8 mouse cellular contexts compared by ENCODE assay signal in the genomic region with DNA sequence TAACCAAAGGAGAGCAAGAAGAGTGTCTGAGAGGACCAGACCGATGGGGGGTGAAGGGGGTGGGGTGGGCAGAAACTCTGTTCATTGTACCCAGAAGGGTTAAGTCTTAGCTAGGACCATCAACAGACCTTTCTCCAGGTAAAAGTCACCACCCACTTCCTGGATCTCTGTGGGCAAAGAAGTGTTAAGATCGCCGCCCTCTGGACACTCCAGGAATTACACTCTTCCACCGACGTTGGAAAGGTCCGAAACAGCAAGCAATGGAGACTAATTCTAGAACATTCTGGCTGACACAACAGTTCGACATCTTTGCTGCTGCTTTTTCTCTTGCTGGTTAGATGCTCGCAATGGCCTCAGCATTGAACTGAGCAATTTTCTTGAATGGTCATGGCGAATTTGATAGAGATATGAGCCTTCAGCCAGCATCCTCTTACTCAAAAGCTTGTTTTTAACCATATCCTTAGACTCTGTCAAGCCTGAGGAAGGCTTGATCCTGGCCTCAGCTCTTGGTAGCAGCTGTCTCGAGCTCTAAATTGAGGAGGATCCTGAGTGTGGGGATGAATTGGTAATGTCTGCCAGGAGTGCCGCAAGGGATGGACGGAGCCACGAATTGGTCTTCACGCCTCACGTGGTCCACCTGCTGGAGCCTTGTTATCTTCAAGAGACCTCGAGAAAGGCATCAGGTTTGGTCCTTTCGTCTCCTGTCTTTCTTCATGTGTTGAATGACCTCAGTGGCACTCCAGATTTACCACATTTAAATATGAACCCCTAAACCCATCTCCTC. TPM values are rescaled to one million over a fixed set of nuclear protein-coding genes. Genes with fewer than 3 reads are reported as not detected.
DNase-seq lines count a peak whose midpoint lies in the region; ATAC-seq and TF ChIP-seq lines count a peak whose summit lies in the region.

No protein-coding gene starts in this region.

- no peak overlapping the region for H3K27ac ChIP-seq in heart, postnatal 0 days (ENCODE audit: low read depth)
- H3K27ac ChIP-seq in heart, embryonic 10.5 days: no peak overlapping the region
- no peak overlapping the region for H3K27ac ChIP-seq in liver, embryonic 11.5 days (ENCODE audit: low read depth, low read length)
- no peak overlapping the region for H3K27ac ChIP-seq in spleen, adult 2 months (ENCODE audit: insufficient read depth, low read length)

- no peaks in the 10 kb centered on the region for H3K9me3 ChIP-seq in heart, postnatal 0 days (replicated peaks; ENCODE audit: control insufficient read depth, low read length)
- H3K9me3 ChIP-seq in heart, embryonic 10.5 days: no peaks in the 10 kb centered on the region
- H3K9me3 ChIP-seq in liver, embryonic 11.5 days (ENCODE audit: control insufficient read depth, low read length): no peaks in the 10 kb centered on the region

- H3K4me2 ChIP-seq in heart, postnatal 0 days (ENCODE audit: low read depth, low read length): no peak overlapping the region
- H3K4me2 ChIP-seq in liver, embryonic 11.5 days: no peak overlapping the region

- no peak overlapping the region for H3K9ac ChIP-seq in heart, postnatal 0 days (replicated peaks; ENCODE audit: low read depth, low read length)
- no peak overlapping the region for H3K9ac ChIP-seq in liver, embryonic 11.5 days (ENCODE audit: low read depth, low read length)

- H3K27me3 ChIP-seq in heart, postnatal 0 days (ENCODE audit: control insufficient read depth, insufficient read depth, low read length): peaks cover 5% of the 10 kb centered on the region
- H3K27me3 ChIP-seq in heart, embryonic 10.5 days (ENCODE audit: insufficient read depth, poor library complexity, severe bottlenecking): 0 out of 2 replicates have a peak, but pooled peaks cover 7% of the 10 kb centered on the region
- H3K27me3 ChIP-seq in liver, embryonic 11.5 days (replicated peaks; ENCODE audit: control insufficient read depth, insufficient read depth, low read length): no peaks in the 10 kb centered on the region
- H3K27me3 ChIP-seq in spleen, adult 2 months (ENCODE audit: control insufficient read depth, insufficient read depth, low read length): no peaks in the 10 kb centered on the region

- 57% methylated on average over 17 of the region's 17 CpGs for WGBS in heart, postnatal 0 days
- WGBS in heart, embryonic 10.5 days: 54% methylated on average over 17 of the region's 17 CpGs
- WGBS in liver, embryonic 11.5 days: 48% methylated on average over 17 of the region's 17 CpGs
- 46% methylated on average over 17 of the region's 17 CpGs for WGBS in spleen, adult 2 months

- no peak for TF ChIP-seq EP300 in heart, postnatal 0 days (IDR thresholded peaks at IDR 0.05; ENCODE audit: low read depth)

- no peak for ATAC-seq in heart, postnatal 0 days (ENCODE audit: insufficient read depth, low read depth)
- peak; percentile 71; the same call in 1 of the 2 replicates for ATAC-seq in common myeloid progenitor, adult 5-6 weeks (replicated peaks; ENCODE audit: low read depth, poor library complexity, severe bottlenecking)
- no peak for ATAC-seq in liver, embryonic 11.5 days (replicated peaks; ENCODE audit: low FRiP score)

- H3K4me1 ChIP-seq in heart, postnatal 0 days (ENCODE audit: control insufficient read depth, insufficient read depth): peaks cover 4% of the 10 kb centered on the region; the same call in 1 of the 2 replicates
- H3K4me1 ChIP-seq in heart, embryonic 10.5 days: peaks cover 14% of the 10 kb centered on the region
- peaks cover 2% of the 10 kb centered on the region; the same call in 1 of the 2 replicates for H3K4me1 ChIP-seq in liver, embryonic 11.5 days (replicated peaks; ENCODE audit: control insufficient read depth, insufficient read depth, low read length)
- peaks cover 10% of the 10 kb centered on the region; the same call in 1 of the 2 replicates for H3K4me1 ChIP-seq in spleen, adult 2 months (ENCODE audit: control insufficient read depth, insufficient read depth, insufficient read length)

- H3K36me3 ChIP-seq in heart, postnatal 0 days (replicated peaks; ENCODE audit: control insufficient read depth, insufficient read depth, low read length): no peaks in the 10 kb centered on the region
- no peaks in the 10 kb centered on the region for H3K36me3 ChIP-seq in heart, embryonic 10.5 days
- H3K36me3 ChIP-seq in liver, embryonic 11.5 days (ENCODE audit: control insufficient read depth, insufficient read depth, low read length): no peaks in the 10 kb centered on the region
- no peaks in the 10 kb centered on the region for H3K36me3 ChIP-seq in spleen, adult 2 months (ENCODE audit: control insufficient read depth, insufficient read depth, low read length)

- H3K4me3 ChIP-seq in heart, postnatal 0 days (ENCODE audit: low read depth, low read length): no peak overlapping the region
- no peak overlapping the region for H3K4me3 ChIP-seq in heart, embryonic 10.5 days
- H3K4me3 ChIP-seq in liver, embryonic 11.5 days (ENCODE audit: low read depth, low read length): no peak overlapping the region
- H3K4me3 ChIP-seq in spleen, adult 2 months (ENCODE audit: extremely low read depth, insufficient read depth, insufficient read length): no peak overlapping the region

- DNase-seq in heart, postnatal 0 days (ENCODE audit: low spot score): no peak
- DNase-seq in heart, embryonic 10.5 days (ENCODE audit: low spot score): no peak
- DNase-seq in urinary bladder, adult 2 months (ENCODE audit: low spot score): peak; percentile 40
- DNase-seq in urinary bladder, adult 18-20 months (ENCODE audit: low spot score in 2 of 2): no peak
- DNase-seq in liver, embryonic 11.5 days (ENCODE audit: low spot score): peak; percentile 53
- peak; percentile 15 to 29 for DNase-seq in spleen, adult 2 months (ENCODE audit: low read depth in 1 of 2, low spot score in 2 of 2)
- no peak for DNase-seq in right cerebral cortex, postnatal 25 days

- TF ChIP-seq CTCF in heart, postnatal 0 days (IDR thresholded peaks at IDR 0.05; ENCODE audit: low read depth): peak; percentile 78
- TF ChIP-seq CTCF in spleen, adult 2 months (IDR thresholded peaks at IDR 0.05; ENCODE audit: extremely low read depth, insufficient read depth, insufficient read length, insufficient replicate concordance): peak; percentile 47; the same call in 1 of the 2 replicates

- TF ChIP-seq POLR2A in spleen, adult 2 months (IDR thresholded peaks at IDR 0.05; ENCODE audit: low read depth, low read length): no peak

RNA-seq across cellular contexts. Expression of a gene that starts 19.7 kb away (rescaled TPM):
- total RNA-seq in heart, postnatal 0 days (2014; rRNA removed; ENCODE audit: low replicate concordance): 1.9 and 2.4 TPM in 2 replicates
- polyA plus RNA-seq in heart, postnatal 0 days (2015; fragmentation: Nextera tagmentation; extraction: Ambion mirVana): 0.77 and 1.0 TPM in 2 replicates
- polyA plus RNA-seq in heart, embryonic 10.5 days (2016; fragmentation: Nextera tagmentation; extraction: Ambion mirVana): 0.18 and 0.28 TPM in 2 replicates
- 6.5 and 8.0 TPM in 2 replicates for polyA plus RNA-seq in urinary bladder, adult 2 months (2012; rRNA removed)
- 0.29 TPM in 1 of 2 replicates, not detected in the other for total RNA-seq in common myeloid progenitor, adult 5-6 weeks (2017)
- polyA plus RNA-seq in liver, embryonic 11.5 days (2014; fragmentation: Nextera tagmentation; extraction: Ambion mirVana): 0.07 and 0.13 TPM in 2 replicates
- polyA plus RNA-seq in spleen, adult 2 months (2012; rRNA removed): 0.61 and 0.78 TPM in 2 replicates

Comparison
In these comparisons a context has a peak if more than half of its experiments do, and no peak if none do; other contexts are left out.
1. DNase-seq: peak in urinary bladder, adult 2 months (single experiment), liver, embryonic 11.5 days (single experiment) and spleen, adult 2 months (2 of 2); none in heart, postnatal 0 days (single experiment), heart, embryonic 10.5 days (single experiment), urinary bladder, adult 18-20 months (0 of 2) and right cerebral cortex, postnatal 25 days (single experiment).